Mouse (Mus musculus) kidney, postnatal 4 days (tissue): ENCODE measurements around the gene Aagab.

ENCODE experiments used
- DNase-seq, 2 experiments: peaks; one replicate each; pipeline ENCODE4 v3.0.0; 2021; ENCODE audit warnings: mixed read lengths in 2 of 2

The Aagab gene

DNA sequence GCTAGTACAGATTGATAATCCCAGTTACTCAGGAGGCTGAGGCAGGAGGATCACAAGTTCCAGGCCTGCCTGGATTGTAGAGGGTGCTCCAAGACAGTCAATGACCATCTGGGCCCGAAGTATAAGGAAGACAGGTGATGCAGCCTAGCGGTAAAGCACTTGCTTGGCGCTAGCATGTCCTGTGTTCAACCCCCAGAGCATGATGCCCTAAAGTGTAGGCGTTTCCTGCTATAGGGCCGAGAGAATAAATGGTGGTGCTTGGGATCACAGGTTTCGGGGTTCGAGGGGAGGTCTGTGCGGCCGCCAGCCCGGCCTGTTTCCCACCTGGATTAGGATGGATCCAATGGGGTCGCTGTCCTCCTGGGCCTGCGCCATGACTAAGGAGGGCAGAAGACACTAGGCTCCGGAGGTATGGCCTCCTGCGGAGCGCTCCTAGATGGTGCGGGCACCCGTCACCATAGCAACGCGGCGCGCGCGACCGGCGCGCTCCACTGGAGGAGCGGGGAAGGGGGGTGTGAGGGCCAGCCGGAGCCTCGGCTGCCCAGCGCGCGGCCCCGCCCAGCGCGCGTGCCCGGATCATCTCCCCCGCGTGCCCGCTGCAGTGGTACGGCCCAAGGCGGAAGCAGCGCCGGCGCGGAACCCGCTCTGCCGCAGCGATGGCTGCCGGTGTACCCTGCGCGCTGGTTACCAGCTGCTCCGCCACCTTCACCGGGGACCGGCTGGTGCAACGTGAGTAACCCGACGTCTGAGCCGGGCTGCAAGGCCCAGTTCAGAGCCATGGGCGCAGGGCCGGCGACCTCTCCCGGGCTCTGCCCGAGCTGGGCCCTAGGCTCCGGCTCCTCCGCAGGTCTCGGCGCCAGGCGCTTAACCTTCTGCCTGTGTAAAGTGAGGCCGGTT lies at the start of gene Aagab, which contains the start of gene Iqch:
TSS of gene Aagab (plus strand) at position 618 of the 897 bp plus-strand sequence.
TSS of gene Iqch (minus strand) at position 451 of the 897 bp plus-strand sequence.
- peak; percentile 96 to 98 for DNase-seq

DNA sequence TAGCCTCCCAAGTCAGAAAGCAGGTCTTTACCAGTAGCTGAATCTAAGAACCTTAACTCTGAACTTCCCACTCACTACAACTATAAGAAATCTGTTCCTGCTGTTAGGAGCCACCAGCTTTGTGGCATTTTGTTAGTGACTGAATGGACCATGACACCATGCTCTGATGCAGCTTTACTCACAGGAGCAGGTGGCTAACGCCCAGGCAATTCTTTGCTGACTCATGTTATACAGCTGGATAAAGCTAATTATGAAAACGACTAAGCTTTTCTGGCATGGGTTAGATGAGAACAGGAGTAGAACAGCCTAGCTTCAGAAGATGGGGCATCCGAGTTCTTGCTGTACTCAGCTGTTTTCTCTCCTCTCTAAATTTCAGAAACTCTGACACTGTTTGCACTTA lies 48.8 kb upstream of the Aagab start:
- DNase-seq: no peak

DNA sequence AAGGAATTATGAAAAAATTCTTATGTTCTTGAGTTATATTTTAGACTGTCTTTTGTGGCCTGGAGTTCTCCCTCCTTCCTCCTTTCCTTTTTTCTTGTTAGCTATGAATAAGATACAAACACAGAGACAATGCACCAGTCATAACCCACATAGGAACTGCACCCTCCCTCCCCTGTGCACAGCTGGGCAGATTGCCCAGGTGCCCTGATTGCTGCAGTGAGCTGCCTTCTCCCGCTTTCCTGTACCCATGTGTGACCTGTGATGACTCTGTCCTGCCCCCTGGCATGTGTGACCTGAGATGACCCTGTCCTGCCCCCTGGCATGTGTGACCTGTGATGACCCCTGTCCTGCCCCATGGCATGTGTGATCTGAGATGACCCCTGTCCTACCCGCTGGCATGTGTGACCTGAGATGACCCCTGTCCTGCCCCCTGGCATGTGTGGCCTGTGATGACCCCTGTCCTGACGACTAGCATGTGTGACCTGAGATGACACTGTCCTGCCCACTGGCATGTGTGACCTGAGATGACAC lies 46.9 kb upstream of the Aagab start:
- no peak for DNase-seq

DNA sequence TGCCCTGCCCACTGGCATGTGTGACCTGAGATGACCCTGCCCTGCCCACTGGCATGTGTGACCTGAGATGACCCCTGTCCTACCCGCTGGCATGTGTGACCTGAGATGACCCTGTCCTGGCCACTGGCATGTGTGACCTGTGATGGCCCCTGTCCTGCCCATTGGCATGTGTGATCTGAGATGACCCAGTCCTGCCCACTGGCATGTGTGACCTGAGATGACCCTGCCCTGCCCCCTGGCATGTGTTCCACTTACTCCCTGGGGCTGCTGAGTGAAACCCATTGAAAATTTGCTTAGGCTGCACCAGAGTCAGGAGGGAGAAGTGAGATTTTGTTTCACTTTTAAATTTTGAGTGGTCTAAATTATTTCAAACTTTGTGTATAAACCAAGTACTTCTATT lies 46.1 kb upstream of the Aagab start:
- DNase-seq: no peak

DNA sequence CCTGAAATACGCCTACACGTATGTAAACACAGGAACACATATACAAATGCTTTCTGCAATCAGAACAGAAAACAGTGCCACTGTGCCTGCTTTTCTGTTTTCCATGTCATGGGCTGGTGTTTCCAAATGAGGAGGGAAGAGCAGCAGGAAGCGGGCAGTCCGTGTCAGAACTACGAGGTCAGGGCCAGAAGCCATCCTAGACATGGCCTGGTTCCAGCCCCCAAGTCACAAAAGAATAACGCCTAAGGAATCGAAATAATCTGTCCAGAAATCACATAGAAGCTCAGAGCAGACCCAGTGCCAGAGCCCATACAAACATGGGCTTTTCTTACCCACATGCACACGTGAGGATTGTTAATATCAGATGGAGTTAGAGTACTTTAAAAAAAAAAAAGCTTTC lies 45.5 kb upstream of the Aagab start:
- DNase-seq: no peak

DNA sequence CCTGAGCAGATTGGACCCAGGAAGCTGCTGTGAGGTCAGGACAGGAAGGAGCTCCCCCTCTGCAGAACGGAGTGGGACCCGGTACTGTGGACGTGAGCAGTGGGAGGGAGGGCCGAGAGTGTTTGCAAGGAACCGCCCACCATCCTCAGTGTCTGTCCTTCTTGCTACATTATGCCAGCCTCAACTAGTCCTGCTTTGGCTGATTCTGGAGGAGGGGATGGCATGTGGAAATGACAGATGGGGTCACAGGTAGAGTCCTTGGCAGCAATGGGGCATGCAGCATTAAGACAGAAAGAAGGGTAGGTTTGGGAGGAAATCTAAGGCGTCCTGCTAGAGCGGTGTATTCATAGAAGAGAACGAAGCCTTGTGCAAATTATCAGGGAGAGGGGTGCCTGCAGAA lies 40.5 kb upstream of the Aagab start:
- no peak for DNase-seq

DNA sequence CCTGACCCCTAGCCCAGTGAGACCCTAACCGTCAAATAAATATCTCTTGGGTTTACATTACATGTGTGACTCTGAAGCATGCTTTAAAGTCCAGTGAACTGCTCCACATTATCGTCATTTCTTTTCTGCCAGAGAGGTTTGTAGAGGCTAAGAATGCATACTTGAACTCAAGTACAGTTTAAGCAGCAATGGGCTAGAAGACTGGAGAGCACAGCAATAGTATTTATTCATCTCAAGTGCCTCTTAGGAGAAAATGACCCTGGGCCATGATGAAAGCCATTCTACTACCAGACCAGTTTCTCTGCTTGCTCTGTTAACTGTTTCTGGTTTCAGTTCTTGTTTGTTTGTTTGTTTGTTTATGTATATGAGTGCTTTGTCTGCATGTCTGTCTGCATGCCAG lies 39.0 kb upstream of the Aagab start:
- DNase-seq: no peak

DNA sequence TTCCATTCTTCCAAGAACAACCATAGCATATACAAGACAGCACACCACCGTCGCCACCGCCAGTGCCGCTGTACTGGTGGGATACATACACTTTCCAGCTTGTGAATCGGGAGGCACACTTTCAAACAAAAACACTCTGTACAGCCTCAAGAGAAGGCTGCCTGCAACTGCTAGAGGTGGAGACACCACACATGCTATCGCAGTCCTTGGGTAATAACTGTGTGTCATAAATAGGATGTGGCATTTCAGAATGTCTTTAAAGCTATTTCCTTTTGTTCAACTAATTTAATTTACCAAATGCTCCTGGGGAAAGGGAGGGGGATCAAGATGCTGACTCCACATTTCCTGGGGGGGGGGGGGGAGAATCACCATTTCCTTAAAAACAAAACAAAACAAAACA lies 34.1 kb upstream of the Aagab start:
- DNase-seq: no peak

DNA sequence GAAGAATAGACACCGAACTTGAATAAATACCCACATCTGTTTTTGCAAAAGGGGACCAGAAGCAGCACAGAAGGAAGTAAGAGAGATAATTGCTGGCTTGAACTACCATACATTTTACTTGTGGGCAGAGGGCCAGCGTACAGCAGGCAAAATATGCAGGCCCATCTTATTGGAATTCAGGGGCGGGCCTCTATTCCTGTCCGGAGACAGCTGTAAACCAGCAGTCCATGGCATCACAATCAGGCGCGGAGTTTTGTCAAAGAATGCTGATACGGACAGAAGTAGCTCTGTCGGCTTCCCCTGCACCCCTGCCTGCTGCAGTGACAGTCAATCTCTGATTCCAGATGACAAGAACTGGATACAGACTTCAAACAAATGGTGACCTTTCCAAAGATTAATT lies 33.7 kb upstream of the Aagab start:
- DNase-seq: peak; percentile 58 to 71

DNA sequence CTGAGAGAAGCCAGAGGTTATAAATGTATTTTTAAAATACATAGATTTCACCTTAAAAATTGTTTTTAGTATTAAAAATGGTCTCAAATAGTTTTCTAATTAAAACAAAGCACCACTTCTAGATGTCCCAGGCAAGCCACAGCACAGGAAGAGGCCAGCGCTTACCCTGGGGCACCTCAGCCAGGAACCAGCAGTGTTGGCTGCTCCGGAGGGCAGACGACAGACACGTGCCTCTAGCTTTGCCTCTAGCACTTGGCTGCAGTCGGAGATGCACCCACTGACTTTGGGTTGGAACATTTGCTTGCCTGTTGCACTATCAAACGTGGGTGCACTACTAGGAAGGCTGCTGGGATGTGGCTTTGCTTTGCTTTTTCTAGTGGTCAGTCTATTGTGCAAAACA lies 30.6 kb upstream of the Aagab start:
- DNase-seq: peak; percentile 23 to 40

DNA sequence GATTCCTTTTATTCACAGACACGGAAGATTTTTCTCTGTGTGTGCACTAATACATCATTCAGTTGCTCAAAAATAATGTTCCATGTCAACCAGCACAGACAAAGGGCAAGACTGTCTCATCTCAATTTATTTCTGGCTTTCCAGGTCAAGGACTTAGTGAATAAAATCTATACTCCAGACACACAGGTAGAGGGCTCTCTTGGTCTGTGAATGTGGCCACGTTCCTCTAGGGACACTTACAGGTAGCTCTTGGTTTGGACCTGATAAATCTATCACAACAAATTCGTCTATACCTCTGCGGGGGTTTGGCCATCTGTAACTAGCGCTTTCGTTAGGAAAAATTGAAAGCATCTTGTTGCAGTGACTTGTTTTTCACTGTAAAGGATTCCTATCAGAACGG lies 29.6 kb upstream of the Aagab start:
- DNase-seq: no peak

DNA sequence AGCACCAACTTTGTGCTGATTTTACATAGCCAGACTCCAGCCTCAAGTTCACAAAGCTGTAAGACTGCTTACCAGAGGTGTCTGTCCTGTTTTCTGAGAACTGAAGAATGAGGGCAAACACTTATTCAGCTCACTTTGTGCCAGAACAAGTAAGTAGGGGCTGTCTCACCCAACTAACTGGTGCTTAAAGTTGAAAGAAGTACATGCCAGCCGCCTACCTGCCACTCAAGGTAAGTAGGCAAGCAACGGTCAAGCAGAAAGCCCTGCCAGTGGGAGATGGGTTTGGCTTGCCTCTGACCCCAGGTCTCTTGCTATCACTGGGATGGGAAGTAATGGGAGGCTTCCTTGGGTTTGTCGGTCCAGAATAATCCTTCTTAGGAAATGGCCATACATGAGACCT lies 25.0 kb upstream of the Aagab start:
- no peak for DNase-seq

DNA sequence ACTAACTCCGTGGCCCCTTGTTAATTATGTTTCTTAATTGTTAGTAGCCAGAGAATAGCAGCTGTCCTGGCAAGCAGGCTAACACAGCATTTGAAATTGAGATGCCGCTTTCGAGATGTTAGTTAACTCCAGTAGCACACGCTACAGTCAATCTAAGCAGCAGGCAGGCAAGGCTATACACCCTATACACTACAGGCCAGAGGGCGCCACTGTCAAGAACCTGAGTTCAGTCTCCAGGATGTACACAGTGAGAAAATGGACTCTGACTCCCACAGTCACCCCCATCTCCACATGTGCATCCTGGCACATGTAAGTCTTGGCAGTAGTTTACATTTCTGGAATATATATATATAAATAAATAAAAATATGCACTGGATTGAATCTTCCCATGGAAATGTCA lies 22.8 kb upstream of the Aagab start:
- no peak for DNase-seq

DNA sequence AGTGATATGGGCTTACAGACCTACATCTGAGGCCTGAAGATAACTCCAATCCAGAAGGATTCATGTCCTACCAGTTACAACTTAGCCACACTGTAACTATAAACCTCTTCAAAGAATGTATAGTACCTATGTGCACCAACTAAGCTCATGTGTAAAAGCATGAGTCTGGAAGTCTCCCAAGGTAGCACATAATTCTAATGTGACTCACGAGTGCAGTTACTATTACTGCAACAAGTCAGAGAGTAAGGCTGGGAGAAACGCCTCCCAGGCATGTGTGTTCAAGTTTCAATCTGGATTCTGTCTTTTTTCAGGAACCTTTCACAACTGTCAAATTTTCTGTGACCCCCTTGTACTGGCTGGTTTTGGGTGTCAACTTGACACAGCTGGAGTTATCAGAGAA lies 22.4 kb upstream of the Aagab start:
- no peak for DNase-seq

DNA sequence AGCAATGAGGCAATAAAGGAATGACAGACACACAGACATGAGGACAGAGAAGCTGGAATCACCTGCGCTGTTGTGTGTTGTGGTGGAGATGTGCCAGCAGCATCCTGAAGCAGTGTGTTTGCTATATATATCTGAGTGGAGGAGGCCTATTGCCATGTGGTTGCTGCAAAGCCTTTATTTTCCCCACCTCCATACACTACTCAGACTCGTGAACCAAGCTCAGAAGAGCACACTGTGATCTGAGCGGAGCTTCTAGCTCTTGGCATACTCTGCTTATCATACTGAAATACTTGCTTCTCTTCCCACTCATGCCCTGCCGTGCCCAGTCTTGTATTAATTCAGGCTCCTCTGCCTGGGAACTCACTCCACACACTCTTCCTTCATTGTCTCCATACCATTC lies 20.7 kb upstream of the Aagab start:
- no peak for DNase-seq

DNA sequence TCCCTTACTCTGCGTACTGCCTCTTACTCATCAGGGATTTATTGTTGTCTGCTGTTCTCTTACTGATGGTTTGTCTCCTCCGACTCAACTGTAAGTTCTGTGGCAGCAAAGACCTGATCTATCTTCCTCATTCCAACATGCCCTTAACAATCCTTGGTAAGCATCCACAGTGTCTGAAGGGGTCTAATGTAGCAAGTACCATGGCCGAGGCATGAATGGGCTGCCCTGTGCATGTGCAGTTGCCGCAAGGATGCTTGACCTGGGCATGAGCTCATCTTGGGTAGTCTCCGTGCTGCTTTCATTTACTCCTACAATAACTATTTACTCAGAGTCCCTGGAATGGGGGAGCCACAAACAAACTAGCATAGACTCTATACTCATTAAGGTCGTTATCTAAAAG lies 17.2 kb upstream of the Aagab start:
- no peak for DNase-seq

DNA sequence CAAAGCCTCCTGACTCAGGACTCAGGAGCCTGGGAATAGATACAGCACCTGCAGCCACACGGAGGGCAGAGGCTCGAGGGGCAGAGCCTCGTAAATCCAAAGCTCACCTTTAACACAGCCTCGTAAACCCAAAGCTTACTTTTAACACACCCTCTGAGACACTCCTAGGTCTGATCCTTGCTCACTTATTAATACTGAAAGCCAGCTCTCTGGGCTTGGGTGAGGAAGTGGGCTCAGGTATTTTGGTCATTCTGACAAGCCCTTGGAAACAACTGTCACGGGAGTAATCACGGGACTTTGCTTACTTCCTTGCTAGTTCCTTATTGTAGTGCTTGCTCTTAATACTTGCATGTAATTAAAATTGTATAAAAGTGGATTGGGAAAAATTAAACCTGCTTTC lies 13.3 kb upstream of the Aagab start:
- DNase-seq: no peak

DNA sequence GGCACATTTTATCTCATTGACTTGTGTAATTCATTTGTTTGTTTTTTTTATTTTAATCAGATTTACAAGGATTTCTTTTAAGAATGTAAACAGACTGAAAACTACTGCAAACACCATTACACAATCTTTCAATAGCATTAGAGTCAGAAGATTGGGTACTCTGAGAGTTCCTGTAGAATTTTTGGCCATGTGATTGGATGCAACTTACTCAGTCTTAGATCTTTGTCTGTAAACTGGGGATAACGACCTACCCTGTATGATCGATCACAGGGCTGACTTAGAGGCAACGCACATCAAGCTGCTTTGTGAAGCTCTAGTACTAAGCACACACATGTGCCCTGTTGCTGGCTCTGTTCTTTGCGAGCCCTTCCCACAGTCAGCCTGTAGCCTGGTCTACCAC lies 11.9 kb upstream of the Aagab start:
- no peak for DNase-seq

DNA sequence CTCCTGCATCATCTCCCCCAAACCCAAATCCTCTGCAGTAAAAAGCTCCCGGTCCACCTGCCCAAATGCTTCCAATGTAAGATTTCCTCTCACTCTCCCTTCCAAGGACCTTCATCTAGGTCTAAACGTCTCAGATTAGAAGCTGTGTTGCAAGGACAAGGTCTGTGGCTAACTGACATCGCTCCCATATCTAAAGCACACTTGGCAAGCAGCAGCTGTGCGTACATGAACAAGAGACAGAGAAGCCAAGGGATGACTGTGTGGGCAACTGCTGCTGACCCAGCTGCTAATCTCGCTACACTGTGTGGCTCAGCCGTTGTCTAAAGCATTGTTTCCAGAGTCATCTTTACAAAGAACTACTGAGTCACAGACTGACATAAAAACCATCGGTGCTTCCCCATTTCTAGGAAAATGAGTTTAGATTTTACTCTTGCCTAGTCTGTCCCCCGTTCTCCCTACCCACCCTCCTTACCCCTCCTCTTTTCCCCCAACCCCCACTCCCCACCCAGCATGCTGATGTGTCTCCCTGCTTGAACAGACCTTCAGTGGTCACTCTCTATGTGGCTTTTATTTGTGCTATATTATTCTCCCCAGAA lies 10.7 kb upstream of the Aagab start:
- DNase-seq: no peak

DNA sequence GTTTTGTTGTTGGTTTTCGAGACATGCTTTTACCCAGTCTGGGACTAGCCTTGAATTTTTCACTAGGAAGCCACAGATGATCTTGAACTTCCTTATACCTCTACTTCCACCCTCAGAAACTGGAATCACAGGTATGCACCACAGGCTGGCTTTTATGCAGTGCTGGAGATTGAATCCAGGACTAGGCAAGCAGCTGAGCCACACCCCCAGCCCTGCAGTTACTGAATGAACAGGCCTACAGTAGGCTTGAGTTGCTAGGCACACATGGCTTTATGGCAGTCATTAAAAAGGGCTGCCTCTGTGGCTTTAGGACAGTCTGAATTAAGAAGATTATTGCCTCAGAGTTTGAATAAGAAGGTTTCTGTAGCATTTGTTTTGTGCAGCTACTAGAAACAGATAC lies 7.4 kb upstream of the Aagab start:
- no peak for DNase-seq

DNA sequence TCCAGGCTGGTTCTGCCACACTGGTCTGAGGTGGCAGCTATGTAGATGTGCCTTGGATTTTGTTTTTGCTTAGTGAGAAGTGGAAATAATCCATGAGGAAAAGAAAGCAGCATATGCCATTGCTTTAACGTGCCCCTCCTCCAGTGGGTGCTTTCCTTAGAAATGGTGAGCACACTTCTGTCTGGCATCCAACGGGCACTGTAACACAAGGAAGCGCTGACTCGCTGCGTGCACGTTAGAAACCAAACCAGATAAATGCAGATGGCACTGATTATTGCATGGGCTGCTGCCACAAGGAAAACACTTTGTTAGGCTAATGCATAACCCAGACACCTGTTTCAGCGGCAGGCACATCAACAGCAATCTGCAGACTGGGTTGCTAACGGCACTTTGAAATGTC lies 6.8 kb upstream of the Aagab start:
- DNase-seq: no peak

DNA sequence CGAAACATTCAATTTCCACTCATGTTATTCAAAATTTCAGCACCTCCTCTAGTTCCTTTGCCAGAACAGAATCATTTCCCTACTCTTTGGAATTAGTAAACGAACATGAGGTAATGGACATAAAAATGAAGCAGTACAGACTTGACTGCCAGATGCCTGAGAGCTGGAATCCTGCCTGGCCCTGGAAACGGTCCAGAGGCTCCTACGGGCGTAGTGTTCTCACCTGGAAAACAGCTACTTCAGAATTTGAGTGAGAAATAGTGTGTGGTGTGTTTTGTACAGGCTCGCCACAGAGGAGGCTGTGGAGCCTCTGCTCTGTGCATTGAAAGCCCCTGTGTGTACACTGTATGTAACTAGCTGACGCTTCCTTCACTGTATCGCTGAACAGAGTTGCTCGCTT lies 5.8 kb upstream of the Aagab start:
- peak; percentile 25 to 36 for DNase-seq

DNA sequence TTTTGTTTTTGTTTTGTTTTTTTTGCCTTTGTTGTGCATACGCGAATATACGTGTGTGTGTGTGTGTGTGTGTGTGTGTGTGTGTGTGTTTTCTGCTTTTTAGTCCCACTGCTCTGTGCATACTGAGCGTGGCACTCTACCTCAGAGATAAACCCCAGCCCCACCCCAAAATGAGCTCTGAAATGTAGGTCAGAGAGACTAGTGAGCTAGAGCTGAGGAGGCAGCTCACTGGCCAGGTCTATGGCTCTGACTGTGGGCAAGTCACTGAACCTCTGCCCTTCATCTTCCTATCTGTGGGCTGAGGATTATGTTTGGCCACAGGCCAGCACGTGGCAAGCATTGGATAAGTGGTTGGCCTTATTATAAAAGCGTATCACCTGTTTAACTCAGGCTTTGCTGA lies 1.4 kb downstream of the Aagab start:
- peak in 1 of 2 experiments; percentile 33 for DNase-seq

DNA sequence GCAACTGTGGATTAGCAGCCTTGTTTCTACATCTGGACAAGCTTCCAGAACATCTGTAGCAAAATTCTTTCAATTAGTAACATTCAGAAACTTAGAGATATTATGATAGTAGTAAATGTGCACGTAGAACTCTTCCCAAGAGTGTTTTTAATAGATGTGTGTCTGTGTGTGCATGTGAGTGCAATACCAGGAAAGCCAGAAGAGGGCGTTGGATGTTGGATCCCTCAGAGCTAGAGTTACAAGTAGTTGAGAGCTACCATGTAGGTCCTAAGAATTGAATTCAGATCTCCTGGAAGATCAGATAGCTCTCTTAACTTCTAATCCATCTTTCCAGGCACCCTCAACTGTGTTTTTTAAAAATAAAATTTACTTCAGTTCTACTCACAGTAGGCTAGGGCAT lies 4.1 kb downstream of the Aagab start:
- DNase-seq: peak in 1 of 2 experiments; percentile 31
